Mouse (Mus musculus): Measurements from ENCODE around the gene Stim1.
A peak's percentile ranks its signal among the peaks of the same experiment; 100 is the strongest.

The Stim1 gene

GRCm38 (mm10) chr7:102305596-102305995, 38.0 kb downstream of the Stim1 start:
- no peaks in the 10 kb centered on the region for H3K36me3 ChIP-seq (ENCODE audit: control insufficient read depth, insufficient read depth, low read length, poor library complexity, severe bottlenecking)

GRCm38 (mm10) chr7:102310266-102310665, 42.7 kb downstream of the Stim1 start:
- Histone ChIP-seq H3K27me3 (ENCODE audit: control insufficient read depth, insufficient read depth, low read length, poor library complexity, severe bottlenecking) (no peaks in the 10 kb centered on the region), H3K36me3 (ENCODE audit: control insufficient read depth, insufficient read depth, low read length, poor library complexity, severe bottlenecking) (no peaks in the 10 kb centered on the region)
- DNase-seq (ENCODE audit: low read depth, low spot score), result no peak

More at GRCm38 (mm10) chr7:102305596-102305995, 38.0 kb downstream of the Stim1 start:
- no peaks in the 10 kb centered on the region for H3K27me3 ChIP-seq (ENCODE audit: control insufficient read depth, insufficient read depth, low read length, poor library complexity, severe bottlenecking)
- no peak for DNase-seq (ENCODE audit: low read depth, low spot score)

GRCm38 (mm10) chr7:102310821-102311220, 43.2 kb downstream of the Stim1 start:
- Histone ChIP-seq H3K27me3 (ENCODE audit: control insufficient read depth, insufficient read depth, low read length, poor library complexity, severe bottlenecking) (no peaks in the 10 kb centered on the region), H3K36me3 (ENCODE audit: control insufficient read depth, insufficient read depth, low read length, poor library complexity, severe bottlenecking) (no peaks in the 10 kb centered on the region)
- no peak for DNase-seq (ENCODE audit: low read depth, low spot score)

DNA sequence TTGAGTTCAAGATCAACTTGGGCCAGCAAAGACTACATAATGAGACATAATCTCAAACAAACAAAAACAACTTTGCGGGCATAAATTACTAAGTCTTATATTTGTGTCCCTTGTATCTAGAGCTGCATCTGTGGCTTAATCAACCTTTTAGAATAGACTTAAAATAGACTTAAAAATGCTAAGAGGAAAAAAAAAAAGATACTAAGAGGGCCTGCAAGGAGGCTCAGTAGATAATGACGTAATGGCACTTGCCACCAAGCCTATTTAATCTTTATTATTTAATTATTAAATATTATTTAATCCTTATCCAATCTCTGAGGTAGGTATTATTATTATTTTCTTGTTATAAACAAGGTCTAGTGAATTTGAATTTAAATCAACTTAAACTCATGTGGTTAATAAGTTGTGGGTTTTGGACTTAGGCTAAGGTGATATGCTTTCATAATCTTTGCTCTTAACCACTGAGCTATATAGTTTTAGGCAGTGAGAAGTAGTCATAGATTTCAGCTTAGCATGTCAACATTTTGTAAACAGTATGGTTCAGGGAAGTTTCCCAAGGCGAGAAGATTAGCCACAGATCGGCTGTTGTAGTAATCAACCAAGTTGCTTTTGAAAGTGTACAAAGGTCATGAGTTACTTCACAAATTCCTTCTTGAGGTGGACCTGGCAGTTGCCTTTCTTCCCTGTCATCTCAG, 45.4 kb downstream of the Stim1 start:
- no peak for DNase-seq (ENCODE audit: low read depth, low spot score)
- H3K27me3 ChIP-seq (ENCODE audit: control insufficient read depth, insufficient read depth, low read length, poor library complexity, severe bottlenecking), result no peaks in the 10 kb centered on the region
- H3K36me3 ChIP-seq (ENCODE audit: control insufficient read depth, insufficient read depth, low read length, poor library complexity, severe bottlenecking), result no peaks in the 10 kb centered on the region

GRCm38 (mm10) chr7:102313535-102313863, 45.9 kb downstream of the Stim1 start:
- no peak for DNase-seq (ENCODE audit: low read depth, low spot score)
- H3K27me3 ChIP-seq (ENCODE audit: control insufficient read depth, insufficient read depth, low read length, poor library complexity, severe bottlenecking), result no peaks in the 10 kb centered on the region
- no peaks in the 10 kb centered on the region for H3K36me3 ChIP-seq (ENCODE audit: control insufficient read depth, insufficient read depth, low read length, poor library complexity, severe bottlenecking)

DNA sequence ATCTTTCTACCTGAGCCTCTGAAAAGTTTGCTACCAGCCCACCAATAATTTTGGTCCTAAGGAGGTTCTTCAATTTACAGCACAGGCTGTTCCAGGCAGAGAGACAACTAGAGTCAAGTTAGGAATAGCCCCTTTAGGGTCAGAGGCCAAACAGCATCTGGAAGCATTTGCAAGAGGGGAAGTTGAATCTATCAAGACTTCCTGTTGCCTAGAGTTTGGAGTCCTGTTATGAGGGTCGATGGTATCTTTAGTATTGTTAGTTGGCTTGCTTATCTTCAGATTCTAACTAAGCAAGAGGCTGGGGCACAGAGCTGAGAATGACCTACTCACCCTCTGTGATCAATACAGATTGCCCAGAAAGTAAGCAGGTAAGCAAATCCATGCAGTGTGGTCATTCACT, 46.5 kb downstream of the Stim1 start:
- no peak for DNase-seq (ENCODE audit: low read depth, low spot score)
- H3K27me3 ChIP-seq (ENCODE audit: control insufficient read depth, insufficient read depth, low read length, poor library complexity, severe bottlenecking), result no peaks in the 10 kb centered on the region

DNA sequence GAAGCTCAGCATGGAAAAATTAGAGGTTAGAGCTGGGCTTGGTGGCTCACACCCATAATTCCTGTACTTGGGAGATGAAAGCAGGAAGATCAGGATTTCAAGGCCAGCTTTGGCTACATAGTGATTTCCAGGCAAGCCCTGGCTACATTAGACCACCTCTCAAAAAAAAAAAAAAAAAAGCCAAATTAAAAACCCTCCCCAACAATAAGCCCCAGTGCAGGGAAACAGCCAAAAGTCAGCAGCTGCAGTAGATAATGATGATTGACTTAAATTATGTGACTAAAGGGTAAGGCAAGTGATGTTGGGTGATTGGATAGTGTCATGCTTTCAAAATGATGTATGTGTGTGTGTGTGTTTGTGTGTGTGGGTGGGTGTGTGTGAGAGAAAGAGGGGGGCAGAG, 47.3 kb downstream of the Stim1 start:
- no peak for DNase-seq (ENCODE audit: low read depth, low spot score)
- H3K36me3 ChIP-seq (ENCODE audit: control insufficient read depth, insufficient read depth, low read length, poor library complexity, severe bottlenecking), result no peaks in the 10 kb centered on the region
- no peaks in the 10 kb centered on the region for H3K27me3 ChIP-seq (ENCODE audit: control insufficient read depth, insufficient read depth, low read length, poor library complexity, severe bottlenecking)

More for the DNA sequence above, 46.5 kb downstream of the Stim1 start:
- H3K36me3 ChIP-seq (ENCODE audit: control insufficient read depth, insufficient read depth, low read length, poor library complexity, severe bottlenecking), result no peaks in the 10 kb centered on the region

GRCm38 (mm10) chr7:102315435-102315834, 47.8 kb downstream of the Stim1 start:
- Histone ChIP-seq H3K36me3 (ENCODE audit: control insufficient read depth, insufficient read depth, low read length, poor library complexity, severe bottlenecking) (no peaks in the 10 kb centered on the region), H3K27me3 (ENCODE audit: control insufficient read depth, insufficient read depth, low read length, poor library complexity, severe bottlenecking) (no peaks in the 10 kb centered on the region)
- DNase-seq (ENCODE audit: low read depth, low spot score), result no peak

- DNase-seq (ENCODE audit: low read depth, low spot score), result peak; percentile 22
- no peaks in the 10 kb centered on the region for H3K36me3 ChIP-seq (ENCODE audit: control insufficient read depth, insufficient read depth, low read length, poor library complexity, severe bottlenecking)
- H3K27me3 ChIP-seq (ENCODE audit: control insufficient read depth, insufficient read depth, low read length, poor library complexity, severe bottlenecking), result no peaks in the 10 kb centered on the region
Observed at GRCm38 (mm10) chr7:102317583-102318168, 50.1 kb downstream of the Stim1 start.

DNA sequence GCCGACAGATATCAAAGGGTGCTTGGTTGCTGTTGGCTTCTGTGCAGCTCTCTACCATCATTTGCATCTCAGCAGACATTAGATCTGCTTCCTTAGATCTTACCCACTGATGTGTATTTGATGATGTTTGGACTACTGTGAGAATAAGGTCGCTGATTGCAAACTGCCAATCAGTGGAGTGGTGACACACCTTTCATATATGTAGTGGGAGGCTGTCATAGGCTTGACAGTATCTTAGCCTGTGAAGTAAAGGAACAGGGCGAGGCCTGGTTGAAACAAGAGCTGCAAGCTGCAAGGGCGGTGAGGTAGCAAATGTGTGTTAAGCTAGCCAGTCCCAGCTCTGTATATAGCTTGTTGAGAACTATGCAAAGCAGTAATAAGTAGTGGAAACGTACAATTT, 54.5 kb downstream of the Stim1 start:
- DNase-seq (ENCODE audit: low read depth, low spot score), result no peak
- Histone ChIP-seq H3K36me3 (ENCODE audit: control insufficient read depth, insufficient read depth, low read length, poor library complexity, severe bottlenecking) (no peaks in the 10 kb centered on the region), H3K27me3 (ENCODE audit: control insufficient read depth, insufficient read depth, low read length, poor library complexity, severe bottlenecking) (no peaks in the 10 kb centered on the region)

DNA sequence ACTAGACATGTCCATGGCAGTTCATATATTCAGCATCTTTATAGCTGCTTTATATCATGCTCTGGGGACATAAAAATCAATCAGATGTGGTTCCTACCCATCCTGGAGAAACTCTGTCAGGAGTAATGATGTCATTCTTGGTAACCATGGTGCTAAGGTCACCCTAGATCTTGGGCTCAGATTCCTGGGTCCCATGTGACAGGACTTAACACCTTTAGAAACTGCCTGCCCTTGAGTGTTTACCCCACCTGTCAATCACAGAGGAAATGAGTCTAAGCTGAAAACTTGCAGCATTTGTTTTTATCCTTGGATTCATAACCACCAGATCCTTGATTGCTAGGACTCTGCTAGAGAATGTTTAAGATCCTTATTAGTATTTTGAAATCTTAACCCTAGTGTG, 58.7 kb downstream of the Stim1 start:
- Histone ChIP-seq H3K36me3 (ENCODE audit: control insufficient read depth, insufficient read depth, low read length, poor library complexity, severe bottlenecking) (no peaks in the 10 kb centered on the region), H3K27me3 (ENCODE audit: control insufficient read depth, insufficient read depth, low read length, poor library complexity, severe bottlenecking) (no peaks in the 10 kb centered on the region)
- no peak for DNase-seq (ENCODE audit: low read depth, low spot score)

GRCm38 (mm10) chr7:102330270-102330669, 62.7 kb downstream of the Stim1 start:
- DNase-seq (ENCODE audit: low read depth, low spot score), result no peak
- Histone ChIP-seq H3K36me3 (ENCODE audit: control insufficient read depth, insufficient read depth, low read length, poor library complexity, severe bottlenecking) (no peaks in the 10 kb centered on the region), H3K27me3 (ENCODE audit: control insufficient read depth, insufficient read depth, low read length, poor library complexity, severe bottlenecking) (no peaks in the 10 kb centered on the region)

- no peaks in the 10 kb centered on the region for H3K27me3 ChIP-seq (ENCODE audit: control insufficient read depth, insufficient read depth, low read length, poor library complexity, severe bottlenecking)
- DNase-seq (ENCODE audit: low read depth, low spot score), result no peak
- no peaks in the 10 kb centered on the region for H3K36me3 ChIP-seq (ENCODE audit: control insufficient read depth, insufficient read depth, low read length, poor library complexity, severe bottlenecking)
Observed at GRCm38 (mm10) chr7:102331476-102331875, 63.9 kb downstream of the Stim1 start.

GRCm38 (mm10) chr7:102333741-102334140, 66.1 kb downstream of the Stim1 start:
- H3K36me3 ChIP-seq (ENCODE audit: control insufficient read depth, insufficient read depth, low read length, poor library complexity, severe bottlenecking), result no peaks in the 10 kb centered on the region
- no peak for DNase-seq (ENCODE audit: low read depth, low spot score)
- no peaks in the 10 kb centered on the region for H3K27me3 ChIP-seq (ENCODE audit: control insufficient read depth, insufficient read depth, low read length, poor library complexity, severe bottlenecking)

DNA sequence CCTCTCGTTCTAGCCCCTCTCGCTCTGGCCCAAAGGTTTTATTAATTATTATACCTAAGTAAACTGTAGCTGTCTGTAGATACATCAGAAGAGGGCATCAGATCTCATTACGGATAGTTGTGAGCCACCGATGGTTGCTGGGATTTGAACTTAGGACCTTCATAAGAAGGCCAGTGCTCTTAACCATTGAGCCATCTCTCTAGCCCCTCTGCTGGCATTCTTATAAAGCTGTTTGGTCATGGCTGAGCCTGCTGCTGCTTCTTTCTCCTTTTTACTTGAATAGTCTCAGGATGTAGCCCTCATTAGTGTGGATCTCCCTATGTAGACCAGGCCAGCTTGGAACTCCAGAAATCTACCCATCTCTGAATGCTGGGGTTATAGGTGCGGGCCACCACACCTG, 69.7 kb downstream of the Stim1 start:
- DNase-seq (ENCODE audit: low read depth, low spot score), result peak; percentile 7
- Histone ChIP-seq H3K27me3 (ENCODE audit: control insufficient read depth, insufficient read depth, low read length, poor library complexity, severe bottlenecking) (no peaks in the 10 kb centered on the region), H3K36me3 (ENCODE audit: control insufficient read depth, insufficient read depth, low read length, poor library complexity, severe bottlenecking) (no peaks in the 10 kb centered on the region)

DNA sequence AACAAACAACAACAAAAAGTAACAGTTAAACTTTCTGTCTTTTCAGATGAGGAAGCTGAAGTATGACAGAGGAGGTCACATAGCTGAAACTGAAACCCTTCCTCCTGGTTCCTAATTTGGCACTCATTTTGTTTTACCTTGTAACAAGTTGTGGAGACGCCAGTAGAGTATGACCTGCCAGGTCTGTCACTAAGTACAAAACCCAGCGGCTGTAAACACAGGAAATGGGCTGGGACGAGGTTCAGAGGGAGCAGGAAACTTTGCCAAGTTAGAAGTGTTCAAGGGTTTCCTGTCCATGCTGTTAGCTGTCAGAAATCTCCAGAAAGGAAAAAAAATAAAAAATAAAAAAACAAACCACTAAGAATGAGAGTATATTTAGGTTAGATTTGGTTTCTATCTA, 70.3 kb downstream of the Stim1 start:
- H3K36me3 ChIP-seq (ENCODE audit: control insufficient read depth, insufficient read depth, low read length, poor library complexity, severe bottlenecking), result no peaks in the 10 kb centered on the region
- peak; percentile 72 for DNase-seq (ENCODE audit: low read depth, low spot score)
- no peaks in the 10 kb centered on the region for H3K27me3 ChIP-seq (ENCODE audit: control insufficient read depth, insufficient read depth, low read length, poor library complexity, severe bottlenecking)

All from splenic B cell, adult 2 months (primary cell).